ENCODE assay signal across 8 mouse cellular contexts in the genomic region with DNA sequence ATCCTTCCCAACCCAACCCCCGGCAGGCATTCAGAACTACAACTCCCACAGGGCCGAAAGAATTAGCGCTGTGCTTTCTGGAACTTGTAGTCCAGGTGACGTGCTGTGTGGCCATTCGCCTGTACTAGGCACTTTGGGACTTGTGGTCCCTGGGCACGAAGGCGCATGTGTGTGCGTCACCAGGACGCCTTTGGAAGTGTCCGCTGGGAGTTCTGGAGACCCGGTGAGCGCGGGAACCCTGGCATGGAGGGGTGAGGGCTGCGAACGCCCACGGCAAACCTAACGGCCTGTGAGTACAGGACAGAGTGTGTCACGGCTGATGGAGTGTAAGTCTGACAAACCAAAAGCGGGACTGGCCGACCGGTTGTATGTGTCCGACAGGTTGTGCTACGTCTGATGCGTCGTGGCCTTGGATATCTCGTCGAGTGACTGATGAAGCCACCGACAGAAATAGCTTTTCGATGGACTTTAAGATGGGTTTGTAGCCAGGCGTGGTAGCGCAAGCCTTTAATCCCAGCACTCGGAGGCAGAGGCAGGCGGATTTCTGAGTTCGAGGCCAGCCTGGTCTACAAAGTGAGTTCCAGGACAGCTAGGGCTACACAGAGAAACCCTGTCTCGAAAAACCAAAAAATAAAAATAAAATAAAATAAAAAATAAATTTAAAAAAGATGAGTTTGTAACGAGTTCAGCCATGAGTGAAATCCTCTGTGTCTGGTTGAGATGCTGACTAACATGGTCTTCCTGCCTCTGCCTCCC. TPM values are rescaled to one million over a fixed set of nuclear protein-coding genes. Genes with fewer than 3 reads are reported as not detected.
A peak's percentile ranks its signal among the peaks of the same experiment; 100 is the strongest.
DNase-seq lines count a peak whose midpoint lies in the region; ATAC-seq lines count a peak whose summit lies in the region.

Gene Zscan22, plus strand, starts transcription at position 161 of the 756 bp plus-strand sequence.

- peaks cover 9% of the 10 kb centered on the region for H3K4me1 ChIP-seq in hindbrain, embryonic 14.5 days (replicated peaks; ENCODE audit: control insufficient read depth, insufficient read depth, low read length)

- peak within 1 kb of the TSS; percentile 61 for H3K4me3 ChIP-seq in hindbrain, embryonic 14.5 days (replicated peaks; ENCODE audit: low read length)

- 8% methylated on average over 36 of the region's 36 CpGs for WGBS in hindbrain, embryonic 14.5 days

- peak; percentile 99 for ATAC-seq in hindbrain, embryonic 14.5 days (ENCODE audit: low FRiP score)

- H3K36me3 ChIP-seq in hindbrain, embryonic 14.5 days (replicated peaks; ENCODE audit: control insufficient read depth, insufficient read depth) = no peaks in the 10 kb centered on the region; the same call in 1 of the 2 replicates

- peak within 1 kb of the TSS; percentile 49 for H3K4me2 ChIP-seq in hindbrain, embryonic 14.5 days (replicated peaks)

- H3K9me3 ChIP-seq in hindbrain, embryonic 14.5 days (ENCODE audit: control insufficient read depth, low read length) = no peaks in the 10 kb centered on the region

- H3K9ac ChIP-seq in hindbrain, embryonic 14.5 days = peak within 1 kb of the TSS; percentile 68

- no peaks in the 10 kb centered on the region for H3K27me3 ChIP-seq in hindbrain, embryonic 14.5 days (ENCODE audit: control insufficient read depth, insufficient read depth, low read length)

- H3K27ac ChIP-seq in hindbrain, embryonic 14.5 days = no peak within 1 kb of the TSS

- DNase-seq in R1 (ENCODE audit: low read depth, low spot score) = peak; percentile 98
- peak; percentile 91 to 93 for DNase-seq in cerebellum, postnatal 25 days
- DNase-seq in frontal cortex, postnatal 25 days (ENCODE audit: low spot score in 2 of 2) = peak; percentile 85 to 91
- peak; percentile 96 for DNase-seq in hindbrain, embryonic 14.5 days (ENCODE audit: low spot score)
- DNase-seq in layer of hippocampus, postnatal 36 days = peak; percentile 94 to 96
- peak; percentile 98 for DNase-seq in lung, postnatal 36 days
- DNase-seq in retina, postnatal 1 day = peak; percentile 97
- peak; percentile 84 to 89 for DNase-seq in urinary bladder, adult 18-20 months (ENCODE audit: low spot score in 2 of 2)

RNA-seq across cellular contexts. Expression of gene Zscan22, which starts in this region (rescaled TPM):
- polyA plus RNA-seq in hindbrain, embryonic 14.5 days (2014; fragmentation: Nextera tagmentation; extraction: Ambion mirVana) = 10.5 and 13.0 TPM in 2 replicates
- 10 to 100 TPM; 17.0 to 20.7 TPM for total RNA-seq in layer of hippocampus, postnatal 36 days (2021)
